Mouse (Mus musculus): ENCODE measurements around the gene Tdrd9.
A peak's percentile ranks its signal among the peaks of the same experiment; 100 is the strongest.

DNA sequence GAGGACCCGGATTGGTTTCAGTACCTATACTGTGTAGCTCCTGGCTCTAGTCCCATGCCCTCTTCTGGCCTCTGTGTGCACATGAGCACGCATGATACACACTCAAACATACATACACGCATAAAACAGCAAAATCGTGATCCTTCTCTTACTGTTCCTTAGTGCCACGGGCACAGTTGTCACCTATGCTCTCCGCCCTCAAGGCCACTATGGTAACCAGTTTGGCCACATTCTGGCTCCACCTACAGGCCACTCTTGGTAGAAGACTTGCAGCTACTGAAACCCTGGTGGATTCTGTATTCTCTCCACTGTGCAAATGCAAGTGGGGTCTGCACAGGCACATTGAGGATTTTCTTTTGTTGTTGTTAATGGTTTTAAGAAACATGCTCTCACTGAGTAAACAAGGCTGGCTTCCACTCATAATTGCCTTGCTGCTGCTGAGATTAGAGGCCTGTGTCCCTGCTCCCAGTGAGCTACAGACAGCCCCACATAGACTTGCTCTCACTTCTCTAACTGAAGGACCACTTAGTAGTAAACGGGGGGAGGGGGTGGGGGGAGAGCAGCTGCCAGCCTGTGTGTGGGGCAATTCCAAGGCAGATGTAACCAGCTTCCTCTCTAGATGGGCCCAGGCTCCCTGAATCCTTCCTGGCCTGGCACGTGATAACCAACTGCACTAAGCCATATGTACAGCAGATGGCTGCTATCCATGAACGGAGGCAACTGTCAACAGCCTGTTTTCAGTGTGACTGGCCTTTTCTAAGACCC is 13.1 kb upstream of the Tdrd9 start:
- TF ChIP-seq POLR2A (IDR thresholded peaks at IDR 0.05; ENCODE audit: low read depth, low read length) (no peak), CTCF (conservative IDR thresholded peaks at IDR 0.05; ENCODE audit: insufficient read depth, insufficient read length, low read depth, low read length) (peak; percentile 89)

Data from kidney, adult 2 months (tissue).